Comparison of ENCODE assay signal across 9 mouse cellular contexts in genomic region chr10:121946173-121946572, GRCm38 (mm10).
DNase-seq lines count a peak whose midpoint lies in the region; ATAC-seq lines count a peak whose summit lies in the region.
"Had no signal": no experiment of that assay in that cellular context is flagged by ENCODE, and none has a peak within 500 bp of the region (broad histone marks: within the 10 kb centered on the region; RNA-seq: fewer than 3 reads in every experiment).

No protein-coding gene starts in this region.

- no peaks in the 10 kb centered on the region for H3K36me3 ChIP-seq in forebrain, embryonic 15.5 days
- no peaks in the 10 kb centered on the region for H3K36me3 ChIP-seq in forebrain, embryonic 12.5 days (replicated peaks)
- H3K36me3 ChIP-seq: embryonic facial prominence, embryonic 13.5 days had no signal

- WGBS in forebrain, embryonic 15.5 days = 55% methylated on average over 8 of the region's 8 CpGs
- WGBS in forebrain, embryonic 12.5 days = 88% methylated on average over 8 of the region's 8 CpGs

- intact Hi-C loops in left cerebral cortex, postnatal 36 days (cut with DNase I) = no loop called here

- no peak overlapping the region for H3K4me3 ChIP-seq in forebrain, embryonic 15.5 days
- no peak overlapping the region for H3K4me3 ChIP-seq in forebrain, embryonic 12.5 days (replicated peaks)
- H3K4me3 ChIP-seq: embryonic facial prominence, embryonic 13.5 days had no signal

- no peaks in the 10 kb centered on the region for H3K27me3 ChIP-seq in forebrain, embryonic 15.5 days
- no peaks in the 10 kb centered on the region for H3K27me3 ChIP-seq in forebrain, embryonic 12.5 days
- H3K27me3 ChIP-seq: embryonic facial prominence, embryonic 13.5 days had no signal

- no peak overlapping the region for H3K4me2 ChIP-seq in forebrain, embryonic 15.5 days (replicated peaks)
- no peak overlapping the region for H3K4me2 ChIP-seq in forebrain, embryonic 12.5 days
- H3K4me2 ChIP-seq: embryonic facial prominence, embryonic 13.5 days had no signal

- H3K4me1 ChIP-seq in forebrain, embryonic 15.5 days = peaks cover 9% of the 10 kb centered on the region; the same call in 1 of the 2 replicates
- H3K4me1 ChIP-seq in forebrain, embryonic 12.5 days = peaks cover 2% of the 10 kb centered on the region; the same call in 1 of the 2 replicates
- H3K4me1 ChIP-seq: embryonic facial prominence, embryonic 13.5 days had no signal

- no peak overlapping the region for H3K27ac ChIP-seq in forebrain, embryonic 15.5 days (replicated peaks)
- no peak overlapping the region for H3K27ac ChIP-seq in forebrain, embryonic 12.5 days
- H3K27ac ChIP-seq: embryonic facial prominence, embryonic 13.5 days had no signal

- peak; percentile 75 to 83 for DNase-seq in frontal cortex, postnatal 36 days (ENCODE audit: low spot score in 2 of 2)
- peak; percentile 61 to 68 for DNase-seq in left cerebral cortex, postnatal 36 days (ENCODE audit: low spot score in 2 of 2)
- no peak for DNase-seq in spleen, adult 12 weeks (ENCODE audit: low spot score)
- DNase-seq in adrenal gland, adult 2 months = no peak

- H3K9ac ChIP-seq in forebrain, embryonic 15.5 days (replicated peaks) = no peak overlapping the region
- no peak overlapping the region for H3K9ac ChIP-seq in forebrain, embryonic 12.5 days
- H3K9ac ChIP-seq: embryonic facial prominence, embryonic 13.5 days had no signal

- peak; percentile 79 for ATAC-seq in forebrain, embryonic 15.5 days (replicated peaks)
- ATAC-seq in forebrain, embryonic 12.5 days (ENCODE audit: low FRiP score) = no peak
- peak; percentile 58; the same call in 1 of the 2 replicates for ATAC-seq in cerebellum, adult (ENCODE audit: insufficient number of reproducible peaks, low FRiP score, low TSS enrichment)
- no peak for ATAC-seq in activated CD4-positive, CD25-positive, alpha-beta regulatory T cell, adult 4 months

- H3K9me3 ChIP-seq in forebrain, embryonic 15.5 days = no peaks in the 10 kb centered on the region
- no peaks in the 10 kb centered on the region for H3K9me3 ChIP-seq in forebrain, embryonic 12.5 days
- H3K9me3 ChIP-seq: embryonic facial prominence, embryonic 13.5 days had no signal

Comparison
In these comparisons a context has a peak if more than half of its experiments do, and no peak if none do; other contexts are left out.
1. ATAC-seq: peak in forebrain, embryonic 15.5 days (single experiment) and cerebellum, adult (single experiment); none in forebrain, embryonic 12.5 days (single experiment) and activated CD4-positive, CD25-positive, alpha-beta regulatory T cell, adult 4 months (single experiment).
2. DNase-seq: peak in frontal cortex, postnatal 36 days (2 of 2) and left cerebral cortex, postnatal 36 days (2 of 2); none in spleen, adult 12 weeks (single experiment) and adrenal gland, adult 2 months (single experiment).